ENCODE assay signal across 9 mouse cellular contexts in genomic region chr11:37237096-37237725, GRCm38 (mm10). TPM values are rescaled to one million over a fixed set of nuclear protein-coding genes. Genes with fewer than 3 reads are reported as not detected.
A peak's percentile ranks its signal among the peaks of the same experiment; 100 is the strongest.
DNase-seq lines count a peak whose midpoint lies in the region; ATAC-seq and TF ChIP-seq lines count a peak whose summit lies in the region.
"Had no signal": no experiment of that assay in that cellular context is flagged by ENCODE, and none has a peak within 500 bp of the region (broad histone marks: within the 10 kb centered on the region; RNA-seq: fewer than 3 reads in every experiment).

No protein-coding gene starts in this region.

- WGBS in heart, embryonic 12.5 days, result 47% methylated on average over 7 of the region's 7 CpGs
- 26% methylated on average over 7 of the region's 7 CpGs for WGBS in forebrain, embryonic 14.5 days
- WGBS in liver, embryonic 15.5 days (ENCODE audit: insufficient replicate concordance), result 47% methylated on average over 7 of the region's 7 CpGs

- no peaks in the 10 kb centered on the region for H3K9me3 ChIP-seq in heart, embryonic 12.5 days (replicated peaks)
- no peaks in the 10 kb centered on the region for H3K9me3 ChIP-seq in forebrain, embryonic 14.5 days (replicated peaks; ENCODE audit: control insufficient read depth, low read length)
- no peaks in the 10 kb centered on the region for H3K9me3 ChIP-seq in liver, embryonic 15.5 days (replicated peaks)

- H3K27ac ChIP-seq in heart, embryonic 12.5 days (ENCODE audit: poor library complexity, severe bottlenecking), result no peak overlapping the region
- H3K27ac ChIP-seq in forebrain, embryonic 14.5 days (ENCODE audit: low read depth, low read length), result peak overlapping the region; percentile 95
- no peak overlapping the region for H3K27ac ChIP-seq in liver, embryonic 15.5 days (replicated peaks)

- DNase-seq in heart, postnatal 4 days, result no peak
- peak; percentile 62 for DNase-seq in brain, embryonic 14.5 days (ENCODE audit: low read depth)
- DNase-seq in forebrain, embryonic 14.5 days (ENCODE audit: low spot score), result peak; percentile 61
- DNase-seq in retina, embryonic 14.5 days (ENCODE audit: low spot score), result no peak
- DNase-seq in gastrocnemius, postnatal 4 days (ENCODE audit: low spot score in 2 of 2), result no peak
- no peak for DNase-seq in kidney, postnatal 10 days

- H3K36me3 ChIP-seq in heart, embryonic 12.5 days, result no peaks in the 10 kb centered on the region
- H3K36me3 ChIP-seq in forebrain, embryonic 14.5 days (ENCODE audit: control insufficient read depth, insufficient read depth, low read length), result no peaks in the 10 kb centered on the region
- no peaks in the 10 kb centered on the region for H3K36me3 ChIP-seq in liver, embryonic 15.5 days (replicated peaks)

- ATAC-seq in heart, embryonic 12.5 days (ENCODE audit: insufficient number of reproducible peaks, low FRiP score), result no peak
- peak; percentile 35; the same call in 1 of the 2 replicates for ATAC-seq in forebrain, embryonic 14.5 days
- ATAC-seq in liver, embryonic 15.5 days (ENCODE audit: insufficient read depth), result no peak

- peak overlapping the region; percentile 94 for H3K4me2 ChIP-seq in heart, embryonic 12.5 days
- H3K4me2 ChIP-seq in forebrain, embryonic 14.5 days (ENCODE audit: low read length), result peak overlapping the region; percentile 85
- H3K4me2 ChIP-seq in liver, embryonic 15.5 days, result peak overlapping the region; percentile 62; the same call in 1 of the 2 replicates

- no peak for TF ChIP-seq CTCF in brain, embryonic 14.5 days (IDR thresholded peaks at IDR 0.05; ENCODE audit: borderline replicate concordance, extremely low read depth, insufficient read depth, insufficient read length)

- H3K27me3 ChIP-seq in heart, embryonic 12.5 days (replicated peaks), result peaks cover 31% of the 10 kb centered on the region
- no peaks in the 10 kb centered on the region for H3K27me3 ChIP-seq in forebrain, embryonic 14.5 days (replicated peaks; ENCODE audit: control insufficient read depth, insufficient read depth, low read length)
- H3K27me3 ChIP-seq in liver, embryonic 15.5 days, result peaks cover 43% of the 10 kb centered on the region

- peak overlapping the region; percentile 84 for H3K4me3 ChIP-seq in heart, embryonic 12.5 days
- H3K4me3 ChIP-seq in forebrain, embryonic 14.5 days (ENCODE audit: low read depth, low read length), result peak overlapping the region; percentile 67
- H3K4me3 ChIP-seq in liver, embryonic 15.5 days (replicated peaks), result no peak overlapping the region
- H3K4me3 ChIP-seq: myocyte had no signal

- TF ChIP-seq POLR2A in brain, embryonic 14.5 days (IDR thresholded peaks at IDR 0.05; ENCODE audit: borderline replicate concordance, extremely low read depth, insufficient read depth, insufficient read length, poor library complexity, severe bottlenecking), result no peak

- no peaks in the 10 kb centered on the region for H3K4me1 ChIP-seq in heart, embryonic 12.5 days (replicated peaks)
- peaks cover 7% of the 10 kb centered on the region; the same call in 1 of the 2 replicates for H3K4me1 ChIP-seq in forebrain, embryonic 14.5 days (ENCODE audit: control insufficient read depth, insufficient read depth, low read length)
- no peaks in the 10 kb centered on the region for H3K4me1 ChIP-seq in liver, embryonic 15.5 days (replicated peaks)

- H3K9ac ChIP-seq in heart, embryonic 12.5 days, result peak overlapping the region; percentile 71
- H3K9ac ChIP-seq in forebrain, embryonic 14.5 days (ENCODE audit: low read length), result peak overlapping the region; percentile 84
- H3K9ac ChIP-seq in liver, embryonic 15.5 days, result no peak overlapping the region

RNA-seq across cellular contexts. Expression of gene Tenm2, which starts 1.4 kb away (rescaled TPM):
- 1.1 and 1.4 TPM in 2 replicates for polyA plus RNA-seq in heart, embryonic 12.5 days (2016; fragmentation: Nextera tagmentation; extraction: Ambion mirVana)
- total RNA-seq in heart, postnatal 4 days (2021), result under 1 TPM; 0.14 to 0.72 TPM
- polyA plus RNA-seq in brain, embryonic 14.5 days (2012; rRNA removed), result 19.3 and 47.2 TPM in 2 replicates
- polyA plus RNA-seq in forebrain, embryonic 14.5 days (2014; fragmentation: Nextera tagmentation; extraction: Ambion mirVana), result 16.0 and 23.8 TPM in 2 replicates
- 0.03 TPM in 1 of 2 replicates, not detected in the other for polyA plus RNA-seq in liver, embryonic 15.5 days (2015; fragmentation: Nextera tagmentation; extraction: Ambion mirVana)
- total RNA-seq in gastrocnemius, postnatal 4 days (2021), result 1 to 10 TPM; 1.0 to 1.2 TPM

Comparison
In these comparisons a context has a peak if more than half of its experiments do, and no peak if none do; other contexts are left out.
1. DNase-seq: peak in brain, embryonic 14.5 days (single experiment) and forebrain, embryonic 14.5 days (single experiment); none in heart, postnatal 4 days (single experiment), retina, embryonic 14.5 days (single experiment), gastrocnemius, postnatal 4 days (0 of 2) and kidney, postnatal 10 days (single experiment).
2. Peak in every context shown above with its lines, with median percentiles within 50 percentile points of each other: H3K4me2 ChIP-seq.